Mouse (Mus musculus) stomach, embryonic 14.5 days (tissue): ENCODE results near the gene Ehd2. TPM values are rescaled to one million over a fixed set of nuclear protein-coding genes. Genes with fewer than 3 reads are reported as not detected.
A peak's percentile ranks its signal among the peaks of the same experiment; 100 is the strongest.

Experiments
- ATAC-seq: fragments of 200-750 bp; cut with Nextera tagmentation; 2 replicates; pipeline ENCODE4 v1.8.0; 2017; ENCODE audit warnings: low read depth, moderate TSS enrichment; ENCODE audit not compliant: insufficient number of reproducible peaks, insufficient read depth, low FRiP score
- H3K27ac ChIP-seq: fragments of 300-500 bp; sonication (generic); 2 replicates; pipeline ENCODE4 v1.5.1; 2014; ENCODE audit warnings: mild to moderate bottlenecking, low read length, moderate library complexity, mixed read lengths
- H3K27me3 ChIP-seq: fragments of 300-500 bp; sonication (generic); 2 replicates; pipeline ENCODE4 v1.6.1; 2014; ENCODE audit warnings: low read length, control low read depth, mixed read lengths; ENCODE audit not compliant: control insufficient read depth, insufficient read depth
- H3K36me3 ChIP-seq: fragments of 300-500 bp; sonication (generic); 2 replicates; pipeline ENCODE4 v1.6.1; 2014; ENCODE audit warnings: mild to moderate bottlenecking, control low read depth, low read length, moderate library complexity, mixed read lengths; ENCODE audit not compliant: control insufficient read depth, insufficient read depth
- H3K4me1 ChIP-seq: fragments of 300-500 bp; sonication (generic); 2 replicates; pipeline ENCODE4 v1.6.1; 2014; ENCODE audit warnings: low read length, control low read depth, mixed read lengths; ENCODE audit not compliant: control insufficient read depth, insufficient read depth
- H3K4me2 ChIP-seq: fragments of 300-500 bp; sonication (generic); replicated peaks from 2 replicates; pipeline ENCODE4 v1.6.1; 2014; ENCODE audit warnings: low read depth, low read length, control low read depth
- H3K4me3 ChIP-seq: fragments of 300-500 bp; sonication (generic); 2 replicates; pipeline ENCODE4 v1.5.1; 2014; ENCODE audit warnings: low read depth, low read length, control low read depth
- H3K9ac ChIP-seq: fragments of 300-500 bp; sonication (generic); replicated peaks from 2 replicates; pipeline ENCODE4 v1.6.1; 2014; ENCODE audit warnings: low read depth, mild to moderate bottlenecking, control low read depth, low read length, moderate library complexity, mixed read lengths
- H3K9me3 ChIP-seq: fragments of 300-500 bp; sonication (generic); 2 replicates; pipeline ENCODE4 v1.6.1; 2016; ENCODE audit warnings: low read depth, low read length, control low read depth; ENCODE audit not compliant: control insufficient read depth
- WGBS: fragments of 180-500 bp; shearing (Covaris S2); extraction: QIAGEN DNeasy Blood & Tissue Kit; methylation state at CpG from one replicate; pipeline ENCODE4 v1.1.7; 2014; 5-methylcytosine and 5-hydroxymethylcytosine counted together
- polyA plus RNA-seq: library from polyadenylated mRNA; unstranded; fragments of >200 nt; fragmentation: Nextera tagmentation; extraction: Ambion mirVana; gene quantifications from 2 replicates; pipeline ENCODE4 v1.2.1, GENCODE M21; 2014

The Ehd2 gene
- polyA plus RNA-seq, 1 experiment from 2014 or later: 36.1 TPM

- ATAC-seq: no peak; the same call in 1 of the 2 replicates
- Histone ChIP-seq H3K27me3 (no peaks in the 10 kb centered on the region), H3K4me2 (no peak overlapping the region), H3K4me3 (no peak overlapping the region), H3K9me3 (no peaks in the 10 kb centered on the region; the same call in 1 of the 2 replicates), H3K9ac (no peak overlapping the region), H3K36me3 (peaks cover 23% of the 10 kb centered on the region), H3K4me1 (no peaks in the 10 kb centered on the region), H3K27ac (no peak overlapping the region; the same call in 1 of the 2 replicates)
- WGBS: 47% methylated on average over 16 of the region's 16 CpGs
Observed at GRCm38 (mm10) chr7:15933437-15934359, 33.7 kb downstream of the Ehd2 start.

GRCm38 (mm10) chr7:15931635-15932034 is 35.7 kb downstream of the Ehd2 start:
- 76% methylated on average over 3 of the region's 3 CpGs for WGBS
- H3K9me3 ChIP-seq: no peaks in the 10 kb centered on the region; the same call in 1 of the 2 replicates
- H3K4me1 ChIP-seq: no peaks in the 10 kb centered on the region
- H3K4me3 ChIP-seq: no peak overlapping the region
- H3K27ac ChIP-seq: no peak overlapping the region
- ATAC-seq: no peak
- peaks cover 3% of the 10 kb centered on the region; the same call in 1 of the 2 replicates for H3K36me3 ChIP-seq
- H3K27me3 ChIP-seq: no peaks in the 10 kb centered on the region
- no peak overlapping the region for H3K9ac ChIP-seq
- H3K4me2 ChIP-seq: no peak overlapping the region

- Histone ChIP-seq H3K9me3 (no peaks in the 10 kb centered on the region), H3K9ac (no peak overlapping the region), H3K4me3 (no peak overlapping the region), H3K27me3 (no peaks in the 10 kb centered on the region), H3K4me1 (no peaks in the 10 kb centered on the region), H3K4me2 (no peak overlapping the region), H3K27ac (no peak overlapping the region), H3K36me3 (no peaks in the 10 kb centered on the region)
- WGBS: 62% methylated on average over 2 of the region's 2 CpGs
- ATAC-seq: no peak
Observed at GRCm38 (mm10) chr7:15930543-15930942, 36.8 kb downstream of the Ehd2 start.

DNA sequence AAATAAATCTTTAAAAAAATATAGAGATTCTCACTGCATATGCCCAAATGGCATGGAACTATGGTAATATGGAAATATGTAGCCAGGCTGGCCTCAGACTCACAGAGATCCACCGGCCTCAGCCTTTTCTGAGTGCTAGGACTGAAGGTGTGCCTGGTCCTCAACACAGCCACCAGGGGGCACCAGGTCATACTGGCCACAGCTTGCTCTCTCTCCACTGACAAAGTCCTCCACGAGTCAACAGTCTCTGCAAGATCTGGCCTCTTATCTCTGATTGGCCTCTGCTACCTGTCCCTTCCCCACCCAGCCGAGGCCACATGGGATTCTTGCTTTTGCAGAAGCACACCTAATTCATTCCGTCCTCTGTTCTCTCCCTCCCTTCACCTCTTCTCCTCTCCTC is 37.5 kb downstream of the Ehd2 start:
- H3K4me1 ChIP-seq: no peaks in the 10 kb centered on the region
- no peaks in the 10 kb centered on the region for H3K27me3 ChIP-seq
- H3K27ac ChIP-seq: no peak overlapping the region
- no peaks in the 10 kb centered on the region for H3K9me3 ChIP-seq
- H3K4me3 ChIP-seq: no peak overlapping the region
- 0 out of 2 replicates have a peak, but pooled peaks have one; percentile 53 for ATAC-seq
- H3K36me3 ChIP-seq: no peaks in the 10 kb centered on the region
- no peak overlapping the region for H3K9ac ChIP-seq
- no peak overlapping the region for H3K4me2 ChIP-seq
- WGBS: 21% methylated on average over 4 of the region's 4 CpGs

DNA sequence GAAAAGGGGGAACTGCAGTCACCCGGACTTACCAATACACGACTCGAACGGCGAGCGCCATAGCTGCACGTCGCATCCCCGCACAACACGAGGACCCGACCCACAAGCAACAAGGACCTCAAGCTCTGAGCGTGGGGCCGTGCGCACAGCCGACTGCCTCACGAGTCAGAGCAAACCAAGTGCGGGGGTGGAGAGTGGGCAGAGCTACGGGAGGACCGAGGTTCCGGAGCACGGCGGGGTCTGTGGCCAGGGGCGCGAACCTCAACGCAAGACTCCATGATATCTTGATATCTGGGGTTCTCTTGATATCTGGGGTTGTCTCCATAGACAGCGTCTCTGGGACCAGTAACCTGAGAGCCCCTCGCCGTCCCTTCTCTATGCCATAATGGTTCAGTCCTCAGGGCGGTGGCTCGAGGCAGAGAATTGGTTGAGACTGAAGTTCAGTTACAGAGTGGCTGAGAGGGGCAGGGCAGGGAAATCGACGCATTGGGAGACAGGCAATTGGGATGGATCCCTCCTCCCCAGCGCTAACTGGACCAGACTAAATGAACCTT is 45.1 kb downstream of the Ehd2 start, which contains the start of gene Selenow:
Gene Selenow (minus strand): TSS at position 183 of the 554 bp plus-strand sequence.
- peaks cover 21% of the 10 kb centered on the region for H3K36me3 ChIP-seq
- peak; percentile 94 for ATAC-seq
- no peaks in the 10 kb centered on the region for H3K9me3 ChIP-seq
- WGBS: under 1% methylated on average over 33 of the region's 33 CpGs
- H3K4me3 ChIP-seq: peak within 1 kb of the TSS; percentile 58
- H3K27ac ChIP-seq: peak within 1 kb of the TSS; percentile 79
- H3K4me2 ChIP-seq: peak within 1 kb of the TSS; percentile 56
- H3K27me3 ChIP-seq: no peaks in the 10 kb centered on the region
- peak within 1 kb of the TSS; percentile 74 for H3K9ac ChIP-seq
- H3K4me1 ChIP-seq: peaks cover 8% of the 10 kb centered on the region

DNA sequence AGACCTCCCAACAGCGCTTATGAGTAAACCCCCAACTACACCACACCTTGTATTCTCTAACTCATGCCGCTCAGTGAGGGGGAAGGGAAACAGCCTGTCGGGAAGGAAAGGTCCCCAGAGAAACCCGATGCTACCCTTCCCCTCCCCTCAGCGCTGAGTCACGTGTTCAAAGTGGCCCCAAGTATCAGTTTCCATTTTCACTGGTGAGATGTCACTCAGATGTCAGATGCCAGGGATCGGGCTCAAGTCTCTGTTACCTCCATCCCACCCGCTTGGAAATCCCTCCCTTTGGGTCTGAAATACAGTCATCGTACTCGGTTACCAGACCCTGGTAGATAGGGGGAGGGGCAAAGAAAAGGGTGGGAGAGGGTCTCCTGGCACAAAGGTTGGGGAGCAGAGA is 45.6 kb downstream of the Ehd2 start:
- H3K27ac ChIP-seq: peak overlapping the region; percentile 79
- H3K9me3 ChIP-seq: no peaks in the 10 kb centered on the region
- H3K4me2 ChIP-seq: peak overlapping the region; percentile 56
- peak; percentile 46; the same call in 1 of the 2 replicates for ATAC-seq
- H3K27me3 ChIP-seq: no peaks in the 10 kb centered on the region
- H3K9ac ChIP-seq: peak overlapping the region; percentile 74
- under 1% methylated on average over 10 of the region's 10 CpGs for WGBS
- H3K4me3 ChIP-seq: peak overlapping the region; percentile 58
- H3K36me3 ChIP-seq: peaks cover 26% of the 10 kb centered on the region
- peaks cover 8% of the 10 kb centered on the region for H3K4me1 ChIP-seq

DNA sequence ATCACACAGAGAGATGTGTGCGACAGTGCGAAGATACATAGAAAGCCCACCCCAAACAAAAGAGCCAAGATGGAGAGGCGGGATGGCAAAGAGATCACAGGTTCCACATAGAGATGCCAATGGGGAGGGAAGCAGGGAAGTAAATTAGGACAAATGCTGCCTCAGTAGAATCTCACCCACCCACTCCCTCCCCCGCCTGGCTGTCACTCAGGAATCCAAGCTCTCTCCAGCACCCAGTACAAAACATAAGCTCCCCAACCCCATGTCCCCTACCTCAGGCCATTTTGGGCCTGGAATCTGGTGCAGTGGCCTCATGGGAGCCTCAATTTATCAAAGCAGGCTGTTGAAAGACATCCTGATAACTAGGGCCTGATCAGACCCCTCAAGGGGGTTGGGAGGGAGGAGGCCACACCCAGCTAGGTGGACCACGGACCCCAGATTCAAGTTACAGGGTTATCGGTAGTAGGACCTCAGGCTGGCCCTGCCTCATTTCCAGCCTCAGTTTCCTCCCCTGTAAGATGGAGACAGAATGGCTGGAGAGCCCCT is 46.6 kb downstream of the Ehd2 start:
- Histone ChIP-seq H3K27me3 (no peaks in the 10 kb centered on the region), H3K36me3 (peaks cover 30% of the 10 kb centered on the region), H3K4me2 (peak overlapping the region; percentile 56), H3K4me1 (peaks cover 8% of the 10 kb centered on the region), H3K4me3 (peak overlapping the region; percentile 58), H3K27ac (no peak overlapping the region), H3K9ac (peak overlapping the region; percentile 74; the same call in 1 of the 2 replicates), H3K9me3 (no peaks in the 10 kb centered on the region)
- ATAC-seq: no peak
- WGBS: 80% methylated on average over 6 of the region's 6 CpGs

- WGBS: 89% methylated on average over 9 of the region's 9 CpGs
- H3K4me3 ChIP-seq: peak overlapping the region; percentile 58; the same call in 1 of the 2 replicates
- no peak overlapping the region for H3K9ac ChIP-seq
Observed at GRCm38 (mm10) chr7:15919947-15920346, 47.4 kb downstream of the Ehd2 start.

More at GRCm38 (mm10) chr7:15919947-15920346, 47.4 kb downstream of the Ehd2 start:
- Histone ChIP-seq H3K27me3 (no peaks in the 10 kb centered on the region), H3K9me3 (no peaks in the 10 kb centered on the region), H3K4me1 (peaks cover 8% of the 10 kb centered on the region), H3K4me2 (no peak overlapping the region; the same call in 1 of the 2 replicates), H3K36me3 (peaks cover 30% of the 10 kb centered on the region), H3K27ac (no peak overlapping the region)
- no peak for ATAC-seq
